Mouse (Mus musculus) midbrain, postnatal 0 days (tissue): ENCODE measurements at regions not wholly inside any gene's neighbourhood (a gene's known extent, or its start where the extent isn't known, plus 50 kb on each side); places are given as distances from the start of the nearest gene placed in this dataset.

Experiments
- ATAC-seq: fragments of 200-750 bp; cut with Nextera tagmentation; 2 replicates; pipeline ENCODE4 v1.8.0; 2017; ENCODE audit warnings: moderate number of reproducible peaks, mild to moderate bottlenecking, moderate TSS enrichment, moderate library complexity; ENCODE audit not compliant: low FRiP score
- DNase-seq: peaks from one replicate; pipeline ENCODE4 v3.0.0-alpha.2; 2015; ENCODE audit warnings: low spot score
- H3K27ac ChIP-seq: fragments of 300-500 bp; sonication (generic); 2 replicates; pipeline ENCODE4 v1.5.1; 2014; ENCODE audit warnings: low read depth, mild to moderate bottlenecking, low read length, mixed read lengths
- H3K27me3 ChIP-seq: fragments of 300-500 bp; sonication (generic); 2 replicates; pipeline ENCODE4 v1.6.1; 2014; ENCODE audit warnings: low read length, control low read depth, mixed read lengths; ENCODE audit not compliant: insufficient read depth
- H3K36me3 ChIP-seq: fragments of 300-500 bp; sonication (generic); 2 replicates; pipeline ENCODE4 v1.6.1; 2014; ENCODE audit warnings: low read length, control low read depth, mixed read lengths; ENCODE audit not compliant: insufficient read depth
- H3K4me1 ChIP-seq: fragments of 300-500 bp; sonication (generic); 2 replicates; pipeline ENCODE4 v1.6.1; 2014; ENCODE audit warnings: mild to moderate bottlenecking, control low read depth, antibody characterized with exemption, low read length, mixed read lengths; ENCODE audit not compliant: insufficient read depth
- H3K4me2 ChIP-seq: fragments of 300-500 bp; sonication (generic); 2 replicates; pipeline ENCODE4 v1.6.1; 2014; ENCODE audit warnings: low read depth, mild to moderate bottlenecking, low read length, mixed read lengths; ENCODE audit not compliant: poor library complexity, severe bottlenecking
- H3K4me3 ChIP-seq: fragments of 300-500 bp; sonication (generic); 2 replicates; pipeline ENCODE4 v1.5.1; 2014; ENCODE audit warnings: low read depth, mild to moderate bottlenecking, low read length, moderate library complexity
- H3K9ac ChIP-seq: fragments of 300-500 bp; sonication (generic); replicated peaks from 2 replicates; pipeline ENCODE4 v1.6.1; 2014; ENCODE audit warnings: mild to moderate bottlenecking, low read length, moderate library complexity, mixed read lengths; ENCODE audit not compliant: poor library complexity, severe bottlenecking
- H3K9me3 ChIP-seq: fragments of 300-500 bp; sonication (generic); 2 replicates; pipeline ENCODE4 v1.6.1; 2016; ENCODE audit warnings: low read length, control low read depth
- CTCF ChIP-seq: IDR thresholded peaks from 2 replicates; pipeline ENCODE4 v1.5.1; 2016; ENCODE audit warnings: antibody characterized with exemption, mild to moderate bottlenecking
- WGBS: fragments of 180-500 bp; shearing (Covaris S2); extraction: QIAGEN DNeasy Blood & Tissue Kit; methylation state at CpG from one replicate; pipeline ENCODE4 v1.1.7; 2014; 5-methylcytosine and 5-hydroxymethylcytosine counted together

- Histone ChIP-seq H3K4me3 (no peak overlapping the region), H3K4me2 (no peak overlapping the region), H3K9me3 (no peaks in the 10 kb centered on the region), H3K9ac (no peak overlapping the region), H3K36me3 (no peaks in the 10 kb centered on the region), H3K27ac (no peak overlapping the region), H3K4me1 (peaks cover 3% of the 10 kb centered on the region; the same call in 1 of the 2 replicates), H3K27me3 (peaks cover 9% of the 10 kb centered on the region)
- ATAC-seq (no peak), DNase-seq (no peak)
- no peak for TF ChIP-seq CTCF
- 93% methylated on average over 5 of the region's 5 CpGs for WGBS
Observed at GRCm38 (mm10) chr6:51267888-51268287, 164.6 kb upstream of the Nfe2l3 start.

- Histone ChIP-seq H3K4me1 (peaks cover 3% of the 10 kb centered on the region; the same call in 1 of the 2 replicates), H3K4me2 (no peak overlapping the region), H3K9ac (no peak overlapping the region), H3K27ac (no peak overlapping the region), H3K9me3 (no peaks in the 10 kb centered on the region), H3K4me3 (no peak overlapping the region), H3K36me3 (no peaks in the 10 kb centered on the region), H3K27me3 (peaks cover 9% of the 10 kb centered on the region)
- ATAC-seq (no peak), DNase-seq (no peak)
- TF ChIP-seq CTCF: no peak
- 75% methylated on average over 5 of the region's 5 CpGs for WGBS
Observed at GRCm38 (mm10) chr6:51268931-51269330, 163.5 kb upstream of the Nfe2l3 start.

GRCm38 (mm10) chr6:51269617-51270016 is 162.9 kb upstream of the Nfe2l3 start:
- no peak for TF ChIP-seq CTCF
- DNase-seq (no peak), ATAC-seq (no peak)
- peak overlapping the region; percentile 74 for H3K4me3 ChIP-seq
- peaks cover 3% of the 10 kb centered on the region; the same call in 1 of the 2 replicates for H3K4me1 ChIP-seq
- H3K36me3 ChIP-seq: no peaks in the 10 kb centered on the region
- H3K9ac ChIP-seq: no peak overlapping the region
- H3K9me3 ChIP-seq: no peaks in the 10 kb centered on the region
- no peak overlapping the region for H3K27ac ChIP-seq
- H3K27me3 ChIP-seq: peaks cover 9% of the 10 kb centered on the region
- peak overlapping the region; percentile 93; the same call in 1 of the 2 replicates for H3K4me2 ChIP-seq
- 28% methylated on average over 10 of the region's 10 CpGs for WGBS

GRCm38 (mm10) chr6:51270216-51271127 is 162.0 kb upstream of the Nfe2l3 start:
- Histone ChIP-seq H3K36me3 (no peaks in the 10 kb centered on the region), H3K4me2 (peak overlapping the region; percentile 93), H3K4me1 (peaks cover 3% of the 10 kb centered on the region; the same call in 1 of the 2 replicates), H3K4me3 (peak overlapping the region; percentile 74), H3K27me3 (peaks cover 9% of the 10 kb centered on the region), H3K9me3 (no peaks in the 10 kb centered on the region), H3K27ac (0 out of 2 replicates have a peak overlapping the region, but pooled peaks have one; percentile 43), H3K9ac (peak overlapping the region; percentile 48)
- peak; percentile 86 for ATAC-seq
- under 1% methylated on average over 76 of the region's 80 CpGs for WGBS
- DNase-seq: peak; percentile 91
- TF ChIP-seq CTCF: no peak; the same call in 1 of the 2 replicates

GRCm38 (mm10) chr6:51271128-51271480 is 161.4 kb upstream of the Nfe2l3 start:
- H3K9ac ChIP-seq: peak overlapping the region; percentile 48
- TF ChIP-seq CTCF: no peak
- H3K9me3 ChIP-seq: no peaks in the 10 kb centered on the region
- H3K36me3 ChIP-seq: no peaks in the 10 kb centered on the region
- peak overlapping the region; percentile 43; the same call in 1 of the 2 replicates for H3K27ac ChIP-seq
- WGBS: 7% methylated on average over 8 of the region's 17 CpGs
- H3K27me3 ChIP-seq: peaks cover 9% of the 10 kb centered on the region
- peak; percentile 11 for DNase-seq
- peaks cover 3% of the 10 kb centered on the region; the same call in 1 of the 2 replicates for H3K4me1 ChIP-seq
- H3K4me3 ChIP-seq: peak overlapping the region; percentile 74
- peak; percentile 78 for ATAC-seq
- H3K4me2 ChIP-seq: peak overlapping the region; percentile 93
